Mouse (Mus musculus): ENCODE data around the gene Serpinc1. TPM values are rescaled to one million over a fixed set of nuclear protein-coding genes. Genes with fewer than 3 reads are reported as not detected.

Gene Serpinc1
- polyA plus RNA-seq, 1 experiment from 2014 or later: 3.3 TPM

- Histone ChIP-seq H3K9ac (ENCODE audit: low read depth, low read length) (no peak overlapping the region), H3K36me3 (ENCODE audit: control insufficient read depth, insufficient read depth, low read length) (peaks cover 19% of the 10 kb centered on the region), H3K4me1 (ENCODE audit: control insufficient read depth, insufficient read depth, low read length) (peaks cover 15% of the 10 kb centered on the region), H3K27me3 (ENCODE audit: control insufficient read depth, insufficient read depth, low read depth, low read length) (no peaks in the 10 kb centered on the region), H3K4me2 (ENCODE audit: low read length) (no peak overlapping the region), H3K4me3 (ENCODE audit: low read depth, low read length) (no peak overlapping the region), H3K27ac (ENCODE audit: low read length) (no peak overlapping the region), H3K9me3 (replicated peaks; ENCODE audit: control insufficient read depth, low read length, poor library complexity, severe bottlenecking) (no peaks in the 10 kb centered on the region)
- 93% methylated on average over 9 of the region's 9 CpGs for WGBS
- ATAC-seq: no peak
These were observed 53.5 kb downstream of the Serpinc1 start for GRCm38 (mm10) chr1:161031881-161032280.

- no peak for ATAC-seq
- no peaks in the 10 kb centered on the region for H3K9me3 ChIP-seq (replicated peaks; ENCODE audit: control insufficient read depth, low read length, poor library complexity, severe bottlenecking)
- no peak overlapping the region for H3K4me3 ChIP-seq (ENCODE audit: low read depth, low read length)
- H3K27ac ChIP-seq (ENCODE audit: low read length): no peak overlapping the region
- no peak overlapping the region for H3K4me2 ChIP-seq (ENCODE audit: low read length)
- no peaks in the 10 kb centered on the region for H3K27me3 ChIP-seq (ENCODE audit: control insufficient read depth, insufficient read depth, low read depth, low read length)
- no peak overlapping the region for H3K9ac ChIP-seq (ENCODE audit: low read depth, low read length)
- peaks cover 18% of the 10 kb centered on the region for H3K36me3 ChIP-seq (ENCODE audit: control insufficient read depth, insufficient read depth, low read length)
- peaks cover 18% of the 10 kb centered on the region for H3K4me1 ChIP-seq (ENCODE audit: control insufficient read depth, insufficient read depth, low read length)
- 92% methylated on average over 7 of the region's 7 CpGs for WGBS
These were observed 54.0 kb downstream of the Serpinc1 start for GRCm38 (mm10) chr1:161032345-161032744.

GRCm38 (mm10) chr1:161033856-161034434, 55.6 kb downstream of the Serpinc1 start:
- H3K9me3 ChIP-seq (replicated peaks; ENCODE audit: control insufficient read depth, low read length, poor library complexity, severe bottlenecking): no peaks in the 10 kb centered on the region
- H3K4me3 ChIP-seq (ENCODE audit: low read depth, low read length): peak overlapping the region; percentile 67
- H3K4me2 ChIP-seq (ENCODE audit: low read length): peak overlapping the region; percentile 54
- H3K27me3 ChIP-seq (ENCODE audit: control insufficient read depth, insufficient read depth, low read depth, low read length): no peaks in the 10 kb centered on the region
- peak overlapping the region; percentile 88 for H3K9ac ChIP-seq (ENCODE audit: low read depth, low read length)
- ATAC-seq: no peak
- 2% methylated on average over 21 of the region's 21 CpGs for WGBS
- peak overlapping the region; percentile 89 for H3K27ac ChIP-seq (ENCODE audit: low read length)
- H3K4me1 ChIP-seq (ENCODE audit: control insufficient read depth, insufficient read depth, low read length): peaks cover 26% of the 10 kb centered on the region
- peaks cover 26% of the 10 kb centered on the region for H3K36me3 ChIP-seq (ENCODE audit: control insufficient read depth, insufficient read depth, low read length)

- Histone ChIP-seq H3K27ac (ENCODE audit: low read length) (peak within 1 kb of the TSS; percentile 89), H3K27me3 (ENCODE audit: control insufficient read depth, insufficient read depth, low read depth, low read length) (no peaks in the 10 kb centered on the region), H3K9me3 (replicated peaks; ENCODE audit: control insufficient read depth, low read length, poor library complexity, severe bottlenecking) (no peaks in the 10 kb centered on the region), H3K4me3 (ENCODE audit: low read depth, low read length) (peak within 1 kb of the TSS; percentile 67), H3K36me3 (ENCODE audit: control insufficient read depth, insufficient read depth, low read length) (peaks cover 26% of the 10 kb centered on the region), H3K4me1 (ENCODE audit: control insufficient read depth, insufficient read depth, low read length) (peaks cover 27% of the 10 kb centered on the region), H3K4me2 (ENCODE audit: low read length) (peak within 1 kb of the TSS; percentile 84), H3K9ac (ENCODE audit: low read depth, low read length) (peak within 1 kb of the TSS; percentile 88)
- under 1% methylated on average over 55 of the region's 76 CpGs for WGBS
- ATAC-seq: peak; percentile 95
These were observed 56.3 kb downstream of the Serpinc1 start, which contains the start of gene Zbtb37 for GRCm38 (mm10) chr1:161034435-161035280. Zbtb37 (minus strand) TSS chr1:161034849.

GRCm38 (mm10) chr1:161035281-161035785, 56.9 kb downstream of the Serpinc1 start:
- peaks cover 24% of the 10 kb centered on the region for H3K36me3 ChIP-seq (ENCODE audit: control insufficient read depth, insufficient read depth, low read length)
- H3K4me1 ChIP-seq (ENCODE audit: control insufficient read depth, insufficient read depth, low read length): peaks cover 27% of the 10 kb centered on the region
- peak overlapping the region; percentile 89 for H3K27ac ChIP-seq (ENCODE audit: low read length)
- H3K9ac ChIP-seq (ENCODE audit: low read depth, low read length): peak overlapping the region; percentile 86
- H3K9me3 ChIP-seq (replicated peaks; ENCODE audit: control insufficient read depth, low read length, poor library complexity, severe bottlenecking): no peaks in the 10 kb centered on the region
- ATAC-seq: peak; percentile 43
- WGBS: under 1% methylated on average over 14 of the region's 14 CpGs
- peak overlapping the region; percentile 67 for H3K4me3 ChIP-seq (ENCODE audit: low read depth, low read length)
- no peaks in the 10 kb centered on the region for H3K27me3 ChIP-seq (ENCODE audit: control insufficient read depth, insufficient read depth, low read depth, low read length)
- H3K4me2 ChIP-seq (ENCODE audit: low read length): peak overlapping the region; percentile 84

- Histone ChIP-seq H3K27me3 (ENCODE audit: control insufficient read depth, insufficient read depth, low read depth, low read length) (no peaks in the 10 kb centered on the region), H3K9ac (ENCODE audit: low read depth, low read length) (peak overlapping the region; percentile 86), H3K36me3 (ENCODE audit: control insufficient read depth, insufficient read depth, low read length) (peaks cover 22% of the 10 kb centered on the region), H3K4me2 (ENCODE audit: low read length) (peak overlapping the region; percentile 84), H3K27ac (ENCODE audit: low read length) (peak overlapping the region; percentile 89), H3K4me1 (ENCODE audit: control insufficient read depth, insufficient read depth, low read length) (peaks cover 27% of the 10 kb centered on the region), H3K9me3 (replicated peaks; ENCODE audit: control insufficient read depth, low read length, poor library complexity, severe bottlenecking) (no peaks in the 10 kb centered on the region), H3K4me3 (ENCODE audit: low read depth, low read length) (peak overlapping the region; percentile 67)
- no peak for ATAC-seq
- 0% methylated on average over 6 of the region's 6 CpGs for WGBS
These were observed 57.5 kb downstream of the Serpinc1 start for GRCm38 (mm10) chr1:161035786-161036404.

- Histone ChIP-seq H3K36me3 (ENCODE audit: control insufficient read depth, insufficient read depth, low read length) (peaks cover 18% of the 10 kb centered on the region), H3K27ac (ENCODE audit: low read length) (peak overlapping the region; percentile 89), H3K9ac (ENCODE audit: low read depth, low read length) (peak overlapping the region; percentile 86), H3K4me3 (ENCODE audit: low read depth, low read length) (peak overlapping the region; percentile 67), H3K9me3 (replicated peaks; ENCODE audit: control insufficient read depth, low read length, poor library complexity, severe bottlenecking) (no peaks in the 10 kb centered on the region), H3K4me2 (ENCODE audit: low read length) (peak overlapping the region; percentile 84), H3K4me1 (ENCODE audit: control insufficient read depth, insufficient read depth, low read length) (peaks cover 27% of the 10 kb centered on the region), H3K27me3 (ENCODE audit: control insufficient read depth, insufficient read depth, low read depth, low read length) (no peaks in the 10 kb centered on the region)
- ATAC-seq: no peak
- WGBS: 0% methylated on average over 5 of the region's 5 CpGs
These were observed 58.0 kb downstream of the Serpinc1 start for GRCm38 (mm10) chr1:161036411-161036841.

GRCm38 (mm10) chr1:161037026-161037425, 58.6 kb downstream of the Serpinc1 start:
- 2% methylated on average over 1 of the region's 1 CpGs for WGBS
- Histone ChIP-seq H3K36me3 (ENCODE audit: control insufficient read depth, insufficient read depth, low read length) (peaks cover 16% of the 10 kb centered on the region), H3K27me3 (ENCODE audit: control insufficient read depth, insufficient read depth, low read depth, low read length) (no peaks in the 10 kb centered on the region), H3K4me2 (ENCODE audit: low read length) (peak overlapping the region; percentile 84), H3K4me1 (ENCODE audit: control insufficient read depth, insufficient read depth, low read length) (peaks cover 27% of the 10 kb centered on the region), H3K4me3 (ENCODE audit: low read depth, low read length) (peak overlapping the region; percentile 67), H3K9me3 (replicated peaks; ENCODE audit: control insufficient read depth, low read length, poor library complexity, severe bottlenecking) (no peaks in the 10 kb centered on the region), H3K27ac (ENCODE audit: low read length) (peak overlapping the region; percentile 89), H3K9ac (ENCODE audit: low read depth, low read length) (peak overlapping the region; percentile 86)
- ATAC-seq: no peak
